Mouse (Mus musculus): Measurements from ENCODE around the gene Trub1. TPM values are rescaled to one million over a fixed set of nuclear protein-coding genes. Genes with fewer than 3 reads are reported as not detected.

Trub1 gene
- polyA plus RNA-seq, 1 experiment from 2014 or later, result 10.2 TPM

- H3K27me3 ChIP-seq (ENCODE audit: control insufficient read depth, insufficient read depth, low read length), result no peaks in the 10 kb centered on the region
- H3K36me3 ChIP-seq (ENCODE audit: control insufficient read depth, insufficient read depth), result no peaks in the 10 kb centered on the region
- no peaks in the 10 kb centered on the region for H3K4me1 ChIP-seq (ENCODE audit: control insufficient read depth, insufficient read depth, low read length)
- H3K27ac ChIP-seq (ENCODE audit: low read length), result no peak overlapping the region
- no peak for ATAC-seq (replicated peaks; ENCODE audit: extremely low read depth, insufficient read depth, low FRiP score)
- no peaks in the 10 kb centered on the region for H3K9me3 ChIP-seq (replicated peaks; ENCODE audit: control insufficient read depth, low read length)
- H3K4me2 ChIP-seq (ENCODE audit: low read depth, low read length), result no peak overlapping the region
- no peak overlapping the region for H3K9ac ChIP-seq (ENCODE audit: low read length)
- 59% methylated on average over 10 of the region's 10 CpGs for WGBS
- no peak overlapping the region for H3K4me3 ChIP-seq (ENCODE audit: low read length)
These were observed 16.1 kb upstream of the Trub1 start for GRCm38 (mm10) chr19:57436586-57437021.

- ATAC-seq (replicated peaks; ENCODE audit: extremely low read depth, insufficient read depth, low FRiP score), result no peak
- WGBS, result 71% methylated on average over 7 of the region's 7 CpGs
These were observed 15.7 kb upstream of the Trub1 start for GRCm38 (mm10) chr19:57437042-57437441.

GRCm38 (mm10) chr19:57439296-57439695 lies 13.4 kb upstream of the Trub1 start:
- Histone ChIP-seq H3K27me3 (ENCODE audit: control insufficient read depth, insufficient read depth, low read length) (no peaks in the 10 kb centered on the region), H3K9ac (ENCODE audit: low read length) (no peak overlapping the region), H3K4me1 (ENCODE audit: control insufficient read depth, insufficient read depth, low read length) (no peaks in the 10 kb centered on the region), H3K27ac (ENCODE audit: low read length) (no peak overlapping the region), H3K9me3 (replicated peaks; ENCODE audit: control insufficient read depth, low read length) (no peaks in the 10 kb centered on the region), H3K36me3 (ENCODE audit: control insufficient read depth, insufficient read depth) (no peaks in the 10 kb centered on the region), H3K4me2 (ENCODE audit: low read depth, low read length) (no peak overlapping the region), H3K4me3 (ENCODE audit: low read length) (no peak overlapping the region)
- ATAC-seq (replicated peaks; ENCODE audit: extremely low read depth, insufficient read depth, low FRiP score), result no peak
- 97% methylated on average over 5 of the region's 5 CpGs for WGBS

More at GRCm38 (mm10) chr19:57437042-57437441, 15.7 kb upstream of the Trub1 start:
- Histone ChIP-seq H3K36me3 (ENCODE audit: control insufficient read depth, insufficient read depth) (no peaks in the 10 kb centered on the region), H3K27me3 (ENCODE audit: control insufficient read depth, insufficient read depth, low read length) (no peaks in the 10 kb centered on the region), H3K4me2 (ENCODE audit: low read depth, low read length) (no peak overlapping the region), H3K4me3 (ENCODE audit: low read length) (no peak overlapping the region), H3K9ac (ENCODE audit: low read length) (no peak overlapping the region), H3K9me3 (replicated peaks; ENCODE audit: control insufficient read depth, low read length) (no peaks in the 10 kb centered on the region), H3K27ac (ENCODE audit: low read length) (no peak overlapping the region), H3K4me1 (ENCODE audit: control insufficient read depth, insufficient read depth, low read length) (no peaks in the 10 kb centered on the region)

DNA sequence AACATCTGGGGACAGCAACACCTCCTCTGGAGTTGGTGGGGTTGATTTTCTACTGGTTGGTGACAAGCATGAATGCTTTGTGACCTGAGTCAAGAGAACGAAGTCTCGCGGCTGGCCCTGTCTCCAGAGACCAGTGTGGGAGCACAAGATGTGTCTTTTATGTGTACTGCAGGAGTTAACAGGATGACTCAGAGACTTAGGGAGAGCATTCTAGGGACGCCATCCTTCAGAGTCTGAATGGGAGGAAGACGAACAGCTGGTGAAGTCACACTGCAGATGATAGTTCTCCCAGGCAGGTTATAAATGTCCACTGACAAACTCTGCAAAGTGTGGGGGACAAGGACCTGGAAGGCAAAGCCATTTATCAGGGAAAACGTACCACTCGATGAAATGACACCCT lies 11.2 kb upstream of the Trub1 start:
- no peak overlapping the region for H3K4me2 ChIP-seq (ENCODE audit: low read depth, low read length)
- H3K9me3 ChIP-seq (replicated peaks; ENCODE audit: control insufficient read depth, low read length), result no peaks in the 10 kb centered on the region
- no peaks in the 10 kb centered on the region for H3K36me3 ChIP-seq (ENCODE audit: control insufficient read depth, insufficient read depth)
- no peaks in the 10 kb centered on the region for H3K4me1 ChIP-seq (ENCODE audit: control insufficient read depth, insufficient read depth, low read length)
- 21% methylated on average over 7 of the region's 7 CpGs for WGBS
- no peak overlapping the region for H3K4me3 ChIP-seq (ENCODE audit: low read length)
- H3K27ac ChIP-seq (ENCODE audit: low read length), result no peak overlapping the region
- no peak overlapping the region for H3K9ac ChIP-seq (ENCODE audit: low read length)
- H3K27me3 ChIP-seq (ENCODE audit: control insufficient read depth, insufficient read depth, low read length), result no peaks in the 10 kb centered on the region
- ATAC-seq (replicated peaks; ENCODE audit: extremely low read depth, insufficient read depth, low FRiP score), result no peak

GRCm38 (mm10) chr19:57442936-57443657 lies 9.6 kb upstream of the Trub1 start:
- H3K9ac ChIP-seq (ENCODE audit: low read length), result no peak overlapping the region
- H3K4me3 ChIP-seq (ENCODE audit: low read length), result no peak overlapping the region
- no peak overlapping the region for H3K27ac ChIP-seq (ENCODE audit: low read length)
- 46% methylated on average over 8 of the region's 8 CpGs for WGBS
- no peaks in the 10 kb centered on the region for H3K4me1 ChIP-seq (ENCODE audit: control insufficient read depth, insufficient read depth, low read length)
- no peak overlapping the region for H3K4me2 ChIP-seq (ENCODE audit: low read depth, low read length)
- H3K9me3 ChIP-seq (replicated peaks; ENCODE audit: control insufficient read depth, low read length), result no peaks in the 10 kb centered on the region
- ATAC-seq (replicated peaks; ENCODE audit: extremely low read depth, insufficient read depth, low FRiP score), result no peak
- H3K36me3 ChIP-seq (ENCODE audit: control insufficient read depth, insufficient read depth), result no peaks in the 10 kb centered on the region
- H3K27me3 ChIP-seq (ENCODE audit: control insufficient read depth, insufficient read depth, low read length), result no peaks in the 10 kb centered on the region

- H3K36me3 ChIP-seq (ENCODE audit: control insufficient read depth, insufficient read depth), result no peaks in the 10 kb centered on the region
- H3K27me3 ChIP-seq (ENCODE audit: control insufficient read depth, insufficient read depth, low read length), result no peaks in the 10 kb centered on the region
- H3K4me1 ChIP-seq (ENCODE audit: control insufficient read depth, insufficient read depth, low read length), result no peaks in the 10 kb centered on the region
- 63% methylated on average over 5 of the region's 5 CpGs for WGBS
- H3K4me3 ChIP-seq (ENCODE audit: low read length), result no peak overlapping the region
- no peak overlapping the region for H3K4me2 ChIP-seq (ENCODE audit: low read depth, low read length)
- H3K9ac ChIP-seq (ENCODE audit: low read length), result no peak overlapping the region
- no peaks in the 10 kb centered on the region for H3K9me3 ChIP-seq (replicated peaks; ENCODE audit: control insufficient read depth, low read length)
- no peak overlapping the region for H3K27ac ChIP-seq (ENCODE audit: low read length)
- ATAC-seq (replicated peaks; ENCODE audit: extremely low read depth, insufficient read depth, low FRiP score), result no peak
These were observed 7.7 kb upstream of the Trub1 start for GRCm38 (mm10) chr19:57445049-57445448.

- Histone ChIP-seq H3K36me3 (ENCODE audit: control insufficient read depth, insufficient read depth) (no peaks in the 10 kb centered on the region), H3K4me1 (ENCODE audit: control insufficient read depth, insufficient read depth, low read length) (peaks cover 5% of the 10 kb centered on the region), H3K27me3 (ENCODE audit: control insufficient read depth, insufficient read depth, low read length) (no peaks in the 10 kb centered on the region), H3K9me3 (replicated peaks; ENCODE audit: control insufficient read depth, low read length) (no peaks in the 10 kb centered on the region), H3K9ac (ENCODE audit: low read length) (no peak overlapping the region), H3K4me2 (ENCODE audit: low read depth, low read length) (no peak overlapping the region), H3K4me3 (ENCODE audit: low read length) (no peak overlapping the region), H3K27ac (ENCODE audit: low read length) (no peak overlapping the region)
- WGBS, result 52% methylated on average over 1 of the region's 1 CpGs
- ATAC-seq (replicated peaks; ENCODE audit: extremely low read depth, insufficient read depth, low FRiP score), result no peak
These were observed 1.9 kb upstream of the Trub1 start for GRCm38 (mm10) chr19:57450849-57451248.

DNA sequence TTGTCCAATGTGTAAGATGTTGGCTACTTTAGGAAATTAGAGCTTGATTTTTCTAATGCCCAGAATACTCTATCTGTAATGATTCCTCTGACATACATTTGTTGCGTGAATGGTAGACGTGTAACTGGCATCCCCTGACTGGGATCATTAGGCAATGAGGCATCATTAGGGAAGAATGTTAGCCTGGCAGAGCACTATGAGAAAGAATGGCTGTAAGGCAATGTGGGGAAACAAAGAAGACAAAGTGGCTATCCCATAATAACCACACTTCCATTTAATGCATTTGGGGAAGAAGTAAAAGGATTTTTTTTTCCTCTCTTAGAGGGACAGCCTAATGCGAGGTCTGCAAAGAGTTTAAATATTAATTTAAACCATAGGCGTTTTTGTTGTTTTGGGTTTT lies 950 bp upstream of the Trub1 start:
- no peak overlapping the region for H3K4me2 ChIP-seq (ENCODE audit: low read depth, low read length)
- ATAC-seq (replicated peaks; ENCODE audit: extremely low read depth, insufficient read depth, low FRiP score), result no peak
- H3K36me3 ChIP-seq (ENCODE audit: control insufficient read depth, insufficient read depth), result no peaks in the 10 kb centered on the region
- no peaks in the 10 kb centered on the region for H3K27me3 ChIP-seq (ENCODE audit: control insufficient read depth, insufficient read depth, low read length)
- H3K4me1 ChIP-seq (ENCODE audit: control insufficient read depth, insufficient read depth, low read length), result peaks cover 5% of the 10 kb centered on the region
- 87% methylated on average over 4 of the region's 4 CpGs for WGBS
- H3K9me3 ChIP-seq (replicated peaks; ENCODE audit: control insufficient read depth, low read length), result 0 out of 2 replicates have a peak, but pooled peaks cover under 1% of the 10 kb centered on the region
- no peak overlapping the region for H3K27ac ChIP-seq (ENCODE audit: low read length)
- no peak overlapping the region for H3K4me3 ChIP-seq (ENCODE audit: low read length)
- H3K9ac ChIP-seq (ENCODE audit: low read length), result no peak overlapping the region

- 7% methylated on average over 6 of the region's 6 CpGs for WGBS
- no peaks in the 10 kb centered on the region for H3K27me3 ChIP-seq (ENCODE audit: control insufficient read depth, insufficient read depth, low read length)
- no peaks in the 10 kb centered on the region for H3K36me3 ChIP-seq (ENCODE audit: control insufficient read depth, insufficient read depth)
- peak; percentile 26; the same call in 1 of the 2 replicates for ATAC-seq (replicated peaks; ENCODE audit: extremely low read depth, insufficient read depth, low FRiP score)
- peak overlapping the region; percentile 77 for H3K9ac ChIP-seq (ENCODE audit: low read length)
- peaks cover 5% of the 10 kb centered on the region for H3K4me1 ChIP-seq (ENCODE audit: control insufficient read depth, insufficient read depth, low read length)
- H3K4me3 ChIP-seq (ENCODE audit: low read length), result peak overlapping the region; percentile 70
- H3K4me2 ChIP-seq (ENCODE audit: low read depth, low read length), result peak overlapping the region; percentile 72
- peak overlapping the region; percentile 44 for H3K27ac ChIP-seq (ENCODE audit: low read length)
- 0 out of 2 replicates have a peak, but pooled peaks cover 3% of the 10 kb centered on the region for H3K9me3 ChIP-seq (replicated peaks; ENCODE audit: control insufficient read depth, low read length)
These were observed 497 bp downstream of the Trub1 start for GRCm38 (mm10) chr19:57453218-57453600.
